Mouse (Mus musculus) kidney, embryonic 14.5 days (tissue): ENCODE results near the gene Plekhm3. TPM values are rescaled to one million over a fixed set of nuclear protein-coding genes. Genes with fewer than 3 reads are reported as not detected.

ENCODE experiments used
- ATAC-seq: fragments of 200-750 bp; cut with Nextera tagmentation; 2 replicates; pipeline ENCODE4 v1.8.0; 2017; ENCODE audit warnings: moderate number of reproducible peaks, mild to moderate bottlenecking, moderate TSS enrichment, moderate library complexity; ENCODE audit not compliant: low FRiP score, low TSS enrichment
- H3K27ac ChIP-seq: fragments of 300-500 bp; sonication (generic); 2 replicates; pipeline ENCODE4 v1.5.1; 2014; ENCODE audit warnings: low read depth, mild to moderate bottlenecking, low read length, moderate library complexity, mixed read lengths
- H3K27me3 ChIP-seq: fragments of 300-500 bp; sonication (generic); 2 replicates; pipeline ENCODE4 v1.6.1; 2014; ENCODE audit warnings: mild to moderate bottlenecking, low read length; ENCODE audit not compliant: control insufficient read depth, insufficient read depth
- H3K36me3 ChIP-seq: fragments of 300-500 bp; sonication (generic); 2 replicates; pipeline ENCODE4 v1.6.1; 2014; ENCODE audit warnings: low read length, mixed read lengths; ENCODE audit not compliant: control insufficient read depth, insufficient read depth
- H3K4me1 ChIP-seq: fragments of 300-500 bp; sonication (generic); 2 replicates; pipeline ENCODE4 v1.6.1; 2014; ENCODE audit warnings: low read length, mixed read lengths; ENCODE audit not compliant: control insufficient read depth, insufficient read depth
- H3K4me2 ChIP-seq: fragments of 300-500 bp; sonication (generic); replicated peaks from 2 replicates; pipeline ENCODE4 v1.6.1; 2014; ENCODE audit warnings: low read depth, mild to moderate bottlenecking, low read length
- H3K4me3 ChIP-seq: fragments of 300-500 bp; sonication (generic); 2 replicates; pipeline ENCODE4 v1.5.1; 2014; ENCODE audit warnings: mild to moderate bottlenecking, low read length
- H3K9ac ChIP-seq: fragments of 300-500 bp; sonication (generic); 2 replicates; pipeline ENCODE4 v1.6.1; 2014; ENCODE audit warnings: low read depth, mild to moderate bottlenecking, low read length, moderate library complexity
- H3K9me3 ChIP-seq: fragments of 300-500 bp; sonication (generic); 2 replicates; pipeline ENCODE4 v1.6.1; 2016; ENCODE audit warnings: low read length; ENCODE audit not compliant: control insufficient read depth
- WGBS: fragments of 180-500 bp; shearing (Covaris S2); extraction: QIAGEN DNeasy Blood & Tissue Kit; methylation state at CpG from one replicate; pipeline ENCODE4 v1.1.7; 2014; 5-methylcytosine and 5-hydroxymethylcytosine counted together
- polyA plus RNA-seq: library from polyadenylated mRNA; unstranded; fragments of >200 nt; fragmentation: Nextera tagmentation; extraction: Ambion mirVana; gene quantifications from 2 replicates; pipeline ENCODE4 v1.2.1, GENCODE M21; 2014

Plekhm3 gene
- polyA plus RNA-seq, 1 experiment from 2014 or later, result 7.0 TPM

DNA sequence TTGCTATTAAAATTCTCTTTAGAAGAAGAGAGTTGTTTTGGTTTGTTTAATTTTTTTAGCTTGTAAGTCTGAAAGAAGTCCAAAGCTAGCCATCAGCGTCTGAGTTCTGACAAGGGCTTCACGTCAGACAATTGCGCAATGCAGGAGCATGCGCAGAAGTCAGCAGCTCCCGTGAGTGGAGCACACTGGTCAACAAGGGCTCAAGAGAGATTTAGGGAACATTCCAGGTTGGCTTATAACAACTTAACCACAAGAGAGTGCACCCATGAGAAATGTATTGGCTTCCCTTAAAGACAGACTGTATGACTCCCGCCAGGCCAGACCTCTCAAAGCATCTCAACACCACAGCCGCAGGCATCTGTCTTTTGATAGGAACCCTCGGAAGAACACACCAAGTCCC, 203.5 kb downstream of the Plekhm3 start:
- Histone ChIP-seq H3K9me3 (no peaks in the 10 kb centered on the region), H3K4me1 (no peaks in the 10 kb centered on the region), H3K4me2 (no peak overlapping the region), H3K27ac (no peak overlapping the region), H3K9ac (no peak overlapping the region), H3K27me3 (no peaks in the 10 kb centered on the region), H3K36me3 (no peaks in the 10 kb centered on the region), H3K4me3 (no peak overlapping the region)
- WGBS, result 92% methylated on average over 8 of the region's 8 CpGs
- ATAC-seq, result no peak

DNA sequence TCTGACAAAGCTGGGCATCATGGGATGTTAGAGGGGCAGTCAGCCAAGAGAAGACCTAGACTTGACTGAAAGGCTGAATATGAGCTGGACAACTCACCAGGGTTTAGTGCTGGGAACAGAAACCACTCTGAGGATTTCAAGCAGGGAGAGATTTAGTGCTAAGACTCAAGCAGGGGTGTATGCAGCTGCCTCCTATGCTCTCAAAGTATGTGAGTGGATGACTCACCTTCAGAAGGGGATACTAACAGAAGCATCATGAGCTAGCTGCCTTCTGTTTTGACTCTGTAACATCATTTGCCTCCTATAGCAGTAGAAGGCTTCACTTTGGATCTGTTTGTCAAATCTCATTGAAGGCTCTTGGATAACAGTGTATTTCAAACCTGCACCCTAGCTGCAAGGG, 212.0 kb downstream of the Plekhm3 start:
- no peaks in the 10 kb centered on the region for H3K4me1 ChIP-seq
- no peak overlapping the region for H3K27ac ChIP-seq
- no peaks in the 10 kb centered on the region for H3K27me3 ChIP-seq
- H3K36me3 ChIP-seq, result no peaks in the 10 kb centered on the region
- H3K9ac ChIP-seq, result no peak overlapping the region
- no peak for ATAC-seq
- H3K4me3 ChIP-seq, result no peak overlapping the region
- H3K4me2 ChIP-seq, result no peak overlapping the region
- no peaks in the 10 kb centered on the region for H3K9me3 ChIP-seq

DNA sequence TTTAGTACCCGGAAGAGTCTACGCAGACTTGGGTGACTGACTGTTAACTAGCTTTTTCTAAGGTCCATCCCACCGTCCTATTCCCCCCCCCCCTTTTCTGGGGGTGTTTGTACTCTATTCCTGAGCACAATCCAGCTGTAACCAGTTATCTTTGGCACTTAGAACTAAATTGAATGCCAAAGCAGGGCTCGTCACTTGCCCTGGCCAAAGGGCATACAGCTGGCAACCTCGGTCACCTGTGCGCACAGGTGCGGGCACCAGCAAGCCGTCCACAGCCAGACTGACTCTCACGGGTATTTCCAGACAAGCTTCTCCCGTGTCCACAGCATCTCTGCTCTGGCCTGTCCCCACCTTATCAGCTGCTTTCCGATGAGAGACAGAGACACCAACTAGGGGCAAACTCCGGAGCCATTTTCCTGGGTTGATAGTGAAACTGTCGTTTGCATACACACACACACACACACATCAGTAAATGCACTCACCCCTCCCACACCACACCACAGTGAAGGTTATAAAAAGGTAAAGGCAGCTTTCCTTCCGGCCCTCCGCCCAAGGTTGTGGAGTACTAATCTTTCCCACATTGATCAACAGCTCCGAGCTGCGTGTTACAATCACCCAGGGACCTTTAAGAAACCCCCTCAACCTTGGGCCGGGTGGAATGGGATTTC, 213.7 kb downstream of the Plekhm3 start:
- no peaks in the 10 kb centered on the region for H3K4me1 ChIP-seq
- H3K9ac ChIP-seq, result no peak overlapping the region
- no peaks in the 10 kb centered on the region; the same call in 1 of the 2 replicates for H3K27me3 ChIP-seq
- ATAC-seq, result no peak
- WGBS, result 84% methylated on average over 18 of the region's 18 CpGs
- H3K27ac ChIP-seq, result no peak overlapping the region
- no peak overlapping the region for H3K4me3 ChIP-seq
- no peak overlapping the region for H3K4me2 ChIP-seq
- H3K36me3 ChIP-seq, result no peaks in the 10 kb centered on the region
- no peaks in the 10 kb centered on the region for H3K9me3 ChIP-seq

DNA sequence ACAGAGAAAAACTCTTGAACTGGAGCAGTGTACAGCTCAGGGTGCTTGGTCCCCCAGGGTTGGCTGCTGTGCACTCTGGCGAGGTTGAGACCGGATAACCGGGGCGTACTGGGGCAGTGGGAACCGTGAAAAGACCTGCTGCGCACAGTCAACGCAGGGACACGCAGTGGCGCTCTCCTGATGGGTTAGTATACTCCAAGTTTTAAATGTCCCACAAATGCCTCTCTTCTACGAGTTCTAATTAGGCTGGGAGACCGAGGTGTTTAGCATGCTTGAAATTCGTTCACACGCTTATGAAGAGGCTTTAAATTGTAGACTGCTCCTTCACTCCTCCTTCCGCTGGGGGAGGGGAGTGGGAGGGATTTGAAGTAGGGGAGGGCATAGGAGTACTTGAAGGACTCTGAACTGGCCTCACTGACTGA, 218.0 kb downstream of the Plekhm3 start:
- WGBS, result under 1% methylated on average over 14 of the region's 14 CpGs
- peak overlapping the region; percentile 73 for H3K27ac ChIP-seq
- no peaks in the 10 kb centered on the region for H3K9me3 ChIP-seq
- peak overlapping the region; percentile 66 for H3K4me3 ChIP-seq
- peak overlapping the region; percentile 47 for H3K9ac ChIP-seq
- no peak for ATAC-seq
- H3K4me2 ChIP-seq, result peak overlapping the region; percentile 95
- no peaks in the 10 kb centered on the region for H3K36me3 ChIP-seq
- H3K4me1 ChIP-seq, result peaks cover 16% of the 10 kb centered on the region
- H3K27me3 ChIP-seq, result peaks cover 18% of the 10 kb centered on the region

DNA sequence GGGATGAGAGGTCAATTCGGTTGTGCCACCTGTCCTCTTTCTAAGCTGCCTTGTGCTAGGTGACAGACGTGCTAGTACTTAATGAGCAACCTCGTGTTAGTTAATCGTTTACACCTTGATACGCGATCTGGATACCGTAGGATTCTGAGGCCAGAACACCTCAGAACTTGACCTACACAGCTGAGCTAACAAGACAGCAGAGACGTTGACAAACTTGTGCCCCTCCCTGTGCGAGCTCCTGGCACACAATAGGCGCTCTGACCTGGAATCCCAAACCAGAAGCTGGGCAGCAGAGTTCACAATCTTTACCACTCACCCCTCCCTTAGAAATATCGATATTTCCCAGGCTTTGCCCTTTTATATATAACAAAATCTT, 218.5 kb downstream of the Plekhm3 start:
- peak overlapping the region; percentile 47 for H3K9ac ChIP-seq
- H3K4me3 ChIP-seq, result peak overlapping the region; percentile 66
- no peaks in the 10 kb centered on the region for H3K9me3 ChIP-seq
- peaks cover 20% of the 10 kb centered on the region for H3K4me1 ChIP-seq
- WGBS, result 0% methylated on average over 11 of the region's 11 CpGs
- peak overlapping the region; percentile 95 for H3K4me2 ChIP-seq
- ATAC-seq, result peak; percentile 13; the same call in 1 of the 2 replicates
- peak overlapping the region; percentile 73 for H3K27ac ChIP-seq
- H3K36me3 ChIP-seq, result no peaks in the 10 kb centered on the region
- peaks cover 21% of the 10 kb centered on the region for H3K27me3 ChIP-seq

DNA sequence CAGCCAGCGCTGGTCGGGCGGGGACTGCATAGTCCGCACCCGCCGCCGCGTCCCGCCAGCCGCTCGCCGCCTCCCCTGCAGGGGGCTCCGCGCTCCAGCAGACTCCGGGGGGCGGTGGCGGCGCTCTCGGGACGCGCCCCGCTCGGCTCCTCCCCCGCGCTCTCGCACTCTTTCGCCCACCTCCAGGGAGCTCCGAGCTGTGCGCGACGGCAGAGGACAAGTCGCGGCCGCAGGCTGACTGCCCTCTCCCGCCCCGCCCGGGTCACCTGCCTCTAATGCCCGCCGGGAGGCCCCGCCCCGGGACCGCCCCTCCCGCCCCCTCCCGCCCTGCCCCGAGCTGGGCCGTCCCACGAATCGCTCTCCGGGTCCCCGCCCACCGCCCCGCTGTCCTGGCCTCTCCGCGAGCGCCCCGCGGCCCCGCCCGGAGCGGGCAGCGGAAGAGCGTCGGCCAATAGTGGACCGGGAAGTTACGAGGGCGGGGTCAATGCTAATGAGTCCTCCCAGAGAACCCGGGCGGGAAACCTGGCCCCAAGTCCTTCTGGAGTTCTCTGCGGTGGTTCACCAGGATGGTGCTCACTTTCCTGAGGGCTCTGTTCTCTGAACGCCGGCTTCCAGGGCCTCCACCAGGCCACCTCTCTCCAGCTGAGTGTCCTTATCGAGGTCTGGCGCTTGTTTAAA, 219.0 kb downstream of the Plekhm3 start, which contains the start of gene Fzd5:
Gene Fzd5, minus strand, starts transcription at position 250 of the 678 bp plus-strand sequence.
- Histone ChIP-seq H3K4me1 (peaks cover 20% of the 10 kb centered on the region), H3K4me3 (peak within 1 kb of the TSS; percentile 66), H3K9me3 (no peaks in the 10 kb centered on the region), H3K4me2 (peak within 1 kb of the TSS; percentile 95), H3K9ac (peak within 1 kb of the TSS; percentile 70), H3K27ac (peak within 1 kb of the TSS; percentile 73), H3K36me3 (no peaks in the 10 kb centered on the region), H3K27me3 (peaks cover 21% of the 10 kb centered on the region)
- ATAC-seq, result peak; percentile 95
- under 1% methylated on average over 47 of the region's 73 CpGs for WGBS

DNA sequence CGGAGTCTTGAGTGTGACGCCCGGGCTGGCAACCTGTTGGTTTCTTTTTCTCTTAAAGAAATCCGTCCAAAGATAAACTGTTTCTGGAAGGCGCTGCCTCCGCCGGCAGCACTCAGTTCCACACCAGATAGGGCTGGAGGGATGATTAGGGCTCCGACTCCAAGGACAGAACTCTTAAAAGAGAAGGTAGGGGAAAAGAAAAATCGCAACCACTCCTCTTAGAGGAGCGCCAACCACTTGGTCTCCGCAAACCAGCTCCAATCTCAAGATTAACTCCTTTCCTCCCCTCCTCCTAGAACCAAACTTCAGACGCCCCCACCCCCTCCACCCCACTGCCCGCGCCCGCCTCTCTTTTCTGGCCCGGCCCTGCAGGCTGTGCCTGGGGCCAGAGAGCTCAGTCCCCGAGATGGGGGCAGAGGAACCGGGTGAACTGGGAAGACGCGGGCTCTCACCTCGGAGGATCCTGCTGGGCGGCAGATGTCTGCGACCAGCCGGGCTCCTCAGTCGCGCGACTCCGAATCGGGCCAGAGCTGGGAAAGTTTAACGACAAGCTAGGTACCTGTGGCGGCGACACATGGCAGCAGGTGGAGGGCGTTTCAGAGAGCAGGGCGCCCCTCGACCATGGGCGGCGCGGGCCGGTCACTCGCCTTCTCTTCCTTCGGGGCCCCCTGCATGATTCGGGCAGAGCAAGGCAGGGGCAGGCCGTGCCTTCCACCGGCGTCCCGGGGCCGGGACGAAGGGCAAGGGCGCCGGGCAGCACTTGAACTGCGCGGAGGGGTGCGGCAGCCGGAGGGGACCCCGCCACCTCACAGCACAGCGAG, 219.7 kb downstream of the Plekhm3 start:
- Histone ChIP-seq H3K9me3 (no peaks in the 10 kb centered on the region), H3K9ac (peak overlapping the region; percentile 70), H3K27me3 (peaks cover 23% of the 10 kb centered on the region), H3K4me2 (peak overlapping the region; percentile 95), H3K4me1 (peaks cover 22% of the 10 kb centered on the region), H3K27ac (peak overlapping the region; percentile 65; the same call in 1 of the 2 replicates), H3K36me3 (no peaks in the 10 kb centered on the region), H3K4me3 (peak overlapping the region; percentile 66)
- under 1% methylated on average over 37 of the region's 56 CpGs for WGBS
- ATAC-seq, result peak; percentile 9
